Mouse (Mus musculus) kidney, adult 18-20 months (tissue): ENCODE results near the gene Micall2.
"Not testable (repeated sequence)": the region's sequence is repeated elsewhere in the genome, so short reads cannot be mapped to it uniquely, and the experiment has no call there.

Experiments
- DNase-seq: peaks from one replicate; pipeline ENCODE4 v3.0.0; 2021

Gene Micall2

DNA sequence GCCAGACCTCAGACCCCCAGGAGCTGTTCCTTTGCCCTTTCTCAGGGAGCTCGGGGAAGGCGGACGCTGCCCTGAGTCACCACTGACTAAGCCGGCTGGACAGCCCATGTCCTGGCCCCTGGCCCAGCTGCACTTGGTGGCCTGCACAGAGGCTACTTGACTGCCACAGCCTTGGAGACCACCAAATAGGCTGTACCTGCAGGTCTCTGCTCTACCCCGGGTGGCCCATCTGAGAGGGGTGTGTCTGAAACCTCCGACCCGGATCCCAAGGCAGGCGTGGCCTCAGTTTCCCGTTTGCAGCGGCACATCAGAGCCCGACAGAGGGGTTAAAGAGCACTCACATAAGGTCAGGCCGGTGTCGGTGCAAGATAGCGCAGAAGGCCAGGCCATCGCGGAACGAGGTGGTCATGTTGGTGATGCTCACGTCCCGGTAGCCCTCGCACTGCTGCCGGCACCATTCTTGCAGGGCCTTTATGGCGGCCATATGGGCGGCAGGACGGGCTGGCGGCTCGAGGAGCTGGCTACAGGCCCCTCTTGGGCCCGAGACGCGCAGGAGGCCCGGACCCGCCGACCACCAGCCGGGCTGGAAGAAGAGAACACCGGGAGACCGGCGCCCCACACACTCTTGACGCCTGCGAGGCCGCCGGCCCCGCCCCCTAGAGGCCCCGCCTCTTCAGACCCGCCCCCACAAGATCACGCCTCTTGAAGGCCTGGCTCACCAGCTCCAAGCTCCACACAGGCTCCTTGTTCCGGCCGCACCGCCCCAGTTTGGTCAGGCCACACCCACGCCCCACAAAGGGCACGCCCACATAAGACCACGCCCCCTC lies at the start of gene Micall2:
TSS of gene Micall2 (minus strand) at position 660 of the 827 bp plus-strand sequence.
- DNase-seq, result peak; percentile 97

DNA sequence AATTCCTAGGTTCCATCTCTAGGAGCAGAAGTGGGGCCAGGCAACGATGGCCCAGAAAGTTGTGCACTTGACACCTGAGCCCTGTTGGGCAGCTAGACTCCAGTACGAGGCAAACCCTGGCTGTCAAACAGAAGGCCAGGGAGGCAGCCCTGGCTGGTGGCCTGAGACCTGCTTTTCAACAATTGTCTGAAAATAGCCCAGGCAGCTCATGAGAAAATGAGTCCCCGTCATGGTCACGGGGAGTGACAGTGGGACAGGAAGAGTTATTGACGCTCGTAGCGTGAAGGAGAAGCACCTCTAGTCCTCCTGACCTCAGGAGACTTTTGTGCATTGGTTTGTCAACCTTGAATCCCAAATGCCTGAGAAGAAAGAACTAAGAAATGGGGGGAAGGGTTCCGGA lies 45.3 kb upstream of the Micall2 start:
- no peak for DNase-seq

DNA sequence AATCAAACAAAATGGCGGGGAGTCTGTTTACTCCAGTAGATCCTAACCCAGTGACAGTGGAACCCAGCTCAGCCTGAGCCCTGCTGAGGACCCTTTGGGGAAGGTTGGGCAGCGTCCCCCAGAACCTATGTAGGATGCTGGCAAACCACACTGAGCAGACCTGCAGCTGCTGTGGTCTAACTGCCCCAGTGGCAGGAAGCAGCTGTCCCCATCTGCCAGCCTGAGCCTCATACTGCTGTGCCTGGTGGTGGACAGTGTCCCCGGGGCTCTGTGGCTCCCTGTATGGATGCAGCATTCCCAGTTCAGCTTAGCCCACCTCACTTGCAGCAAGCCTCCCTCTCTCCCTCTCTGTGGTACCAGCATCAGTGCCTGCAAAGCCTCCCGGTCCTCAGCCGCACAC lies 40.8 kb upstream of the Micall2 start:
- no peak for DNase-seq

DNA sequence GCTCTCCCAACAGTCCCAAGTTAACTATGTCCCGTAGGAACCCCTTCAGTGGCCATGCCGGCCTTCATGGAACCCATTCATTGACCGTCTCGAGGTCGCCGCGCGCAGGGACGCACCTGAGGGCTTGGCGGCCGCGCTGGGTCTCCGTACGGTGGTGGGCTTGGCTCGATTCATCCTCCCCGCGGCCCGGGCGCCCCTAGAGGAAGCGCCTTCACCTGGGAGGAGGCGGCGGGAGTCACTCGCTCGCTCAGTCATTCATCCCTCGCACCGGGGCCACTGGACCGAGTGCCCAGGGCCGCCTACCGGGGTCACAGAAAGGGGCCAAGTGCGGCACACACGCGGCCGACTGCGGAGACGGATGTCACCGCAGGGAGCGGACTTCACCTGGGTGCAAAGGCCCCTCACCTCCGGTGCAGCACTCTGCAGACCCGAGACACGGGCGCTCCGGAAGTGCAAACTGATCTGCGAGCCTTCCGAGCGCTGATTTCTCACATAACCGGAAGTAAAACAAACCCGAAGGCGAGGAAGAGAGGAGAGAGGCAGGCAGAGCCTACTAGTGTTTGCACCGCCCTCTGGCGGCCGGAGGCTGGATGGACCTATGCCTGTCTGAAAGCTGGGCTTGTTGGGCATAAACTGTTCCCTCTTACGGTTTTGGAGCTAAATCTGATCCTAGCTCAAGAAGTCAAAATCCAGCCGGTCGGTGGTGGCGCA lies 39.2 kb upstream of the Micall2 start, which contains the start of gene Ints1:
TSS of gene Ints1 (minus strand) at position 459 of the 711 bp plus-strand sequence.
- DNase-seq, result peak; percentile 96

DNA sequence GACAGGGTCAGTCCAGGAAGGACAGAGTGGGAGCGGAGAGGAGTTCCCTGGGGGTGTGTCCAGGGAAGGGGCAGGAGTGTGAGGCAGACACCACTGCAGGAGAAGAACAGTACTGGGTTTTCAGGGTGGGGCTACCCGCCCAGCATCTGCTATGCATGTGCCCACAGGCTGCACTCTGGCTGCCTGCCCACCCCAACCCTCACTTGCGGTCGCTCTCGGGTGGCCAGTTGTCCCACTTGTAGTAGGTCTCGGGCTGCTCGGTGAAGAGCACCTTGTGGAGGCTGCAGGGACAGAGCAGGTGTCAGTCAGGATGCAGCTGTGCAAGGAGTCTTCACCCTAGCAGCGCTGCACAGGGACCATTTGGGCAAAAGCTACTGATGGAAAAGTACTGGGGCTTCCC lies 32.1 kb upstream of the Micall2 start:
- DNase-seq, result no peak

DNA sequence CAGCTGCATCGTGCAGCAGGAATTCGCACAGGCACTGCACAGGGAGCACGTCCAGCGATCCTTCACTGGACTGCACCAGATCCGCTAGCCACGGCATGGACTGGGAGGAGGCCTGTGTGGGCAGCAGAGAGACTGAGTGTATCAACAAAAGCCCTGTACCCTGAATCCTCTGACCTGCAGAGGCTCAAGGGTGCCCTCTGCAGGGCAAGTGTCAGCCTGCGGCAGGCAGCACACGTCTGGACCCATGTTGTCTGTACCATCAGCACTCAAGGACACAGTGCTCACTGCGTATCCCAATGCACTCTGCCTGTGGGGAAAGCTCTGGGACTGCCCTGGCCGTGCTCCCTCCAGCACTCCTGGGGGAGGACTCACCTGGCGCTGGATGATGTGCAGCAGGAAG lies 28.2 kb upstream of the Micall2 start:
- DNase-seq, result peak; percentile 28

DNA sequence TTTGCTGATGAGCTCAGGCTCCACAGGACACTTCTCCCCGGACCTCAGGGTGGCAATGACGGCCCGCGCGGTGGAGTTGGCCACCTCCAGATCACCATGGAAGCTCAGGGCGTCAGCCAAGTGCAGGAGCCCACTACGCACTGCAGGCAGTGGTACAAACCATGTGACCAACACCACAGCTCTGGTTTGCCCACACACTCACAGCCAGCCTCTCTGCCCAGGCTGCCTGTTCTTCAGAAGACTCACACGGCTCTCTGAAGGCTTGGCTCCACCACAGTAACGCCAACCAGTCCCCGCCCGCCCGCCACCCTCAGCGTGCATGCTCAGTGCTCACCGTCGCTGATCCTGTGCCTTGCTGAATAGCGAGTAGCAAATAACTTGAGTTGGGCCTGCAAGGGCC lies 22.0 kb upstream of the Micall2 start:
- no peak for DNase-seq

DNA sequence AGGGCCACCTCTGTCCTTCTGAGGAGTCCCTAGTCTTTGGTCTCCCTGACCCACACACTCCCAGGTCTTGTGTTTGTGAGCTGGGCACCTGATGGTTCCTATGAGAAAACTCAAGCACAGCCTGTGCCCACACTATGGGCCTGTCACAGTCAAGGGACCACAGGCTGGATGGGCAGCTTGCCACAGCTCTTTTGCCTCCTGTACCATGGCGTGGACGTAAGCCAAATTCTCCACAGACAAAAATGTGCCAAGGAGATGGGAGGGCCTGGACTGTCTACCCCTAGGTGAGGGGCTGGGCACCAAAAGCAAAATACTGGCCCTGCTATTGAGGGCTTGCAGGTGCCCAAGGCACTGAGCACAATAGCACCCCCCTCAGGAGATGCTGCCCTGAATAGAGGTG lies 20.4 kb upstream of the Micall2 start:
- DNase-seq, result no peak

DNA sequence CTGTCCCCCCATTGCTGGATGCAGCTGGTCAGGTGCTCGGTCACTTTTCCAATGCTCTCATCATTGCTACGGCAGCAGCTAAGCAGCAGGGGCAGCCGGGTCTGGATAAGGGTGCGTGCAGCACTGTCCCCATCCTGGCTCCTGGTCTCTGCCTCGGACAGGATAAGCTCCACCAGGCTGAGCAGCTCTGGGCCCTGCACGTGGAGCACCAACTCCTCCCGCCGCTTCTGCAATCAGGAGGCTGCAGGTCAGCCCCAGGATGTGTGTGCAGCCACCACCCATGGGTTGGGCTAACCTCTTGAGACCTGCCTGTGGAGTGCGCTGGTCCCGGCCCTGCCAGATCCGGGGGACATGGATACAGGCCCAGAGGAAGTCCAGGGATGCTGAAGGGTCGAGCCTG lies 20.0 kb upstream of the Micall2 start:
- no peak for DNase-seq

DNA sequence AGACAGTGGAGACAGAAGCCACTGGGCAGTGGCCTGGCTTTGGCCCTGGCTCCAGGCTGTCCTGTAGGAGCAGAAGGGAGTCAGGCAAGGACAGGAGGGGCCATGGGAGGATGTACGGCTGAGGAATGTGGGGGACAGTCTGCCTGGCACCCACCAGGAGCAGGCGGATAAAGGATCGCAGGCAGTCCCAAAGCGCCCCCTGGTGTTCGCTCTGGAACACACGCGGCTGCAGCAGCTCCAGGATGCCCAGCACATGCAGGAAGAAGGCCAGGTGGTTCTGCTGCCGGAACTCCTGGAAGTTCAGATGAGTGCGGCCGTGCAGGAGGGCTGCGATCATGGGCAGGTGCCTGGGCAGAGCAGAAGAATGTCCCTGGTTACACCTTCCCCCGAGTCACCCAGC lies 18.6 kb upstream of the Micall2 start:
- DNase-seq, result peak; percentile 61

DNA sequence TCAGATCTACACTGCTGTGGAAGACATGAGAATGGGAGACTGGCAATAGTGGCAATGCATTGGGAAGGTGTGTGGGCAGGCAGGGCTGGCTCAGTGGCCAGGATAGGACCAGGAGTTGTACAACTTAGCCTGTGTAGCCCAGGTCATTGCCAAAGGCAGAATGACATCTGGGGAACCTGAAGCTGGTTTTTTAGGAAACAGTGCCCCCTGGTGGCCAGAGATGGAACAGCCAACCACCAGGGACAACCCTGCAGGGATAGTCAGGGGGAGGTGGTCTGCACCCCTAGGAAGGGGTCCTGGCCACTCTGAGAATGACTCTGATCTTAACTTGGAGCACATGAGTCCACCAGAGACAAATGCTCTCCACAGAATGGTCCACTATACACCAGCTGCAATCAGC lies 14.4 kb upstream of the Micall2 start:
- peak; percentile 75 for DNase-seq

DNA sequence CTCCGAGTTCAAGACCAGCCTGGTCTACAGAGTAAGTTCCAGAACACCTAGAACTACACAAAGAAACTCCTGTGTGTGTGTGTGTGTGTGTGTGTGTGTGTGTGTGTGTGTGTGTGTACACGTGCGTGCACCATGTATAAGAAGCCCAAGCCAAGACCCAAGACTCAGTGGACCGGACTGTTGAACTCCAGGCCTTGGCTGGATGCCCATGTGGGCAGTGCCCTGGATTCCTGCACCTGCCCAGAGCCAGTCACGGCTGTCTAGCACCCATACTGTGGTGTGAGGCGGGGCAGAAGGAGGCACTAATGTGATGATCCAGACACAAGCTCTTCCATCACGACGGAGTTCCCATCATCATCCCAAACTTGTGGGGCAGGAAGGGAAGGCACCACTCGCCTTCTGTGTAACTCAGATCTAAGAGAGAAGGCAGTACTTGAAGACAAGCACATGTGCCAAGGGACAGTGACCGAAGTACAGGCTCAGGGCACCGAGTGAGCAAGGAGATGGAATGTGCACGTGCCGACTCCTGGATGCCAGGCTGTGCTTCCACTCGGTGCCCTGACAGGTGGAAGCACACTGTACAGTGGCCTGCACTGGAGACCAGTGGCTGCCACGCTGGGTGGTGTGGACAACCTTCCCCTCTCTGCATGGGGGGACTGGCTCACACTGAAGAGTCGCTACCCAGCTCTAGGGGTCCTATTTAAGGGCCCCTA lies 13.4 kb upstream of the Micall2 start:
- DNase-seq, result peak; percentile 86

DNA sequence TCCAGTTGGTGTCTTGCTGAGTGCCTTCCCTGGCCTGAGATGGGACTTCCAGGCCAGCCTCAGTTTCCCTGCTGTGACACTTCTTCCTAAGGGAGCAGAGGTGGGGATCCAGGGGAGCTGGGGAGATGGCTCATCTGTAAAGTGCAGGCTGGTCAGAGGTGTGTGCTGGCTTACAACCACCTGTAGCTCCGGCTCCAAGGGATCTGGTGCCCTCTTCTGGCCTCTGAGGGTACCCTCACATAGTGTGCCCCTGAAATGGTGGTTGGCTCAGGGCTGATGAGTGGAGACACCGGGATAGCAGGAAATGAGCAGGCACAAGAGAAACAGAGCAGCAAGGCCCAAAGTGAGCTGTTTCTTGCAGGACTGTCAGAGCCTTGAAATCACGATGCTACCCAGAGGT lies 9.6 kb upstream of the Micall2 start:
- DNase-seq, result peak; percentile 78

DNA sequence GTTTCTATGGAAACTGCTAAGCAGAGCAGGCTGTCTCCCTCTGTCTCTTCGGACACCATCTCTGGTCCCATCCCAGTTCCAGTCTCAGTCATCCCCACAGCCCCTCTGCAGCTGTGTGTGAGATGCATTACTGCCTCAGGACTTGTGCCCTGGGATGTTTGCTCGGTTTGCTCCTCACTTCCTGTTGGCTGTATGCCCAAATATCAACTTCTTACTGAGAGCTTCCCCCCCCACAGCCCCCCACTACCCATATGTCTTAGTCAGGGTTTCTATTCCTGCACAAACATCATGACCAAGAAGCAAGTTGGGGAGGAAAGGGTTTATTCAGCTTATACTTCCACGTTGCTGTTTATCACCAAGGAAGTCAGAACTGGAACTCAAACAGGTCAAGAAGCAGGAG lies 6.5 kb upstream of the Micall2 start:
- not testable (repeated sequence) for DNase-seq

DNA sequence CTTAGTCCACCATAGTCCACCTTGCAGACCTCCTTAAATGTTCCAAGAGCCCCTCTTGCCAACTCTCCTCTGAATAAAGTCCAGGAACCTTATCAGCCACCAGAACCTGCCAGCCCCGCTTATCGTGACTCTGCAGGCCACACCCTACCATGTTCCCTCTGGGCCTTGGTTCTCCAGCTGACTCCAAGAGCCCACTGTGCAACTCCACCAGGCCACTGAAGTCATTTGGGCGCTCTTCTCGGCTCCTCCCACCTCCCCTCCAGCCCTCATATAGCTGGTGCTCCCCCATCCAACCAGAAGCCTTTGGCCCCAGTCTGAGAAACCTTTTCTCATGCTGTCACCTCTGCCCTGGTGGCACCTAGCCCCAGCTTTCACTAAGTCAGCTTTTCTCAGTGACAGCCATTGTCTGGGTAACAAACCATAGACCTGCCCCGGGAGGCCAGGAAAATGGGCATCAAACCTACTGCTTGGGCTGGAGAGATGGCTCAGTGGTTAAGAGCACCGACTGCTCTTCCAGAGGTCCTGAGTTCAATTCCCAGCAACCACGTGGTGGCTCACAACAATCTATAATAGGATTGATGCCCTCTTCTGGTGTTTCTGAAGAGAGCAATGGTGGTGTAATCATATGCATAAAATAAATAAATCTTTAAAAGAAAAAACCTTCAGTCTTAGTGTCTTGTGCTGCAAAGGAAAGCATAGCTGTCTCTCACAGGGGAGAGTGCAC lies 2.6 kb upstream of the Micall2 start:
- no peak for DNase-seq

DNA sequence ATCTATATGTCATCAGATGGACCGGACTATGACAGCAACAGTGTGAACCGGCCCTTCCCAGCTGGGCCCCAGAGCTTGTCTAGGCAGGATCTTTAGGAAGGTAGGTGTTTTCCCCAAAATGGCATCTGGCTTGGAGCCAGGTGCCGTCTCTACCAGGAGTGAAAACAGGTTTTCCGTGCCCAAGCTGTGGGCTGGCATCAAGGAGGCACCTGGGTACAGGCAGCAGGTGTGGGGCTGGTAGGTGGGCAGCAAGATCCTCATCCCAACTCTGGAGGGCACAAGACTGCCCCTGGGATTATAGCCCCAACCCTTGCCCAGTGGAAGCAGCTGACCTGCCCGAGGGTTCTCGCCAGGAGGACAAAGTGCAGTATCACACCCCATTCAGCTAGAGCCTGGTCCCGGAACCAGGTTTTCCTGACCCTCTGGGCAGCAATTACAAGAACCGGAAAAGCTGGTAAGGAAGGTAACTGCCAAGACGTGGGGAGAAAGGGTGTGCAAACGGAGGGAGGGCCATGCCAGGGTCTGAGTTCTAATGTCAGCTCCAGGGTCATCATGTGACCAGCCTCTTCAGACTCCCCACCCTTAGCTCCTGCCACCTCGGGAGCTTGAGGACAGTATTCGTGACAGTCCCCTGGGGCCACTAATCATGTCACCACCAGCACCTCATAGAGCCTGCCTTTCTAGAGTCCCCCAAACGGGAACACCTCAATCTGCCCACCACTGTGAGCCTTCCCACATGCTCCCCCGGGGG lies 1.9 kb upstream of the Micall2 start:
- peak; percentile 73 for DNase-seq

DNA sequence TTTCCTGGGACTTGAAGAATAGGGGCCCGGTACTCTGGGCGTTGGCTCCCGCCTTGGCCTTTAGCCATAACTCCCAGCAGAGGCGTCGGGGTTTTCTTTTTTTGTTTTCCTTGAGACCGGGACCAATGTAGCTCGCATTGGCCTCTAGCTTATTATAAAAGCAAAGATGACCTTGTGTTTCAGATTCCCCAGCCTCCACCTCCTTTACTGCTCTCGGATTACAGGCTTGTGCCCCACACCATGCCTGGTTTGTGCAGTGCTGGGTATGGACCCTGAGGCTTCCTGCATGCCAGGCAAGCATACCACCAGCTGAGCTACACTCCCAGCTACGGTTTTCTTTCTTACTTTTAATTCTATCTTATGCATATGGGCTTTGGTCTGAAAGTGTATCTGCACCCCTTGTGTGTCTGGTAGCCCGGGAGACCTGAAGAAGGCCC lies 386 bp upstream of the Micall2 start:
- DNase-seq, result no peak

DNA sequence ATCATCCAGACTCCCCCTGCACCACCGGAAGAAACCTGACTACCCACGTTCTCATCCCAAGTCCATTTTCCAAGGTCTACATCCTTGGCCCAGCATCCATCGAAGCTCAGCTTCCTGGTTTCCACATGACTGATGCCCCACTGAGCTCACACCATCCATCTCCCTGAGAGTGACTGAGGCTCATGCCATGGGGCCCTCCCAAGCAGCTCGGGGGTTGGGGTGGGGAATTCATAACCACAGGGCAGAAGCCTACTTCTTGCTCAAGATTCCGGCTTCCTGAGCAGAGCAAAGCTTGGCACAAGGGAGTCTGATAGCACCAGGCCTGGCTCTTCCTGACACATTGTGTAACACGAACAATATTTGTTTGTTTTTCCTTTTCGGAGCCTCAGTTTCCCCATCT lies 1.4 kb downstream of the Micall2 start:
- DNase-seq, result no peak

DNA sequence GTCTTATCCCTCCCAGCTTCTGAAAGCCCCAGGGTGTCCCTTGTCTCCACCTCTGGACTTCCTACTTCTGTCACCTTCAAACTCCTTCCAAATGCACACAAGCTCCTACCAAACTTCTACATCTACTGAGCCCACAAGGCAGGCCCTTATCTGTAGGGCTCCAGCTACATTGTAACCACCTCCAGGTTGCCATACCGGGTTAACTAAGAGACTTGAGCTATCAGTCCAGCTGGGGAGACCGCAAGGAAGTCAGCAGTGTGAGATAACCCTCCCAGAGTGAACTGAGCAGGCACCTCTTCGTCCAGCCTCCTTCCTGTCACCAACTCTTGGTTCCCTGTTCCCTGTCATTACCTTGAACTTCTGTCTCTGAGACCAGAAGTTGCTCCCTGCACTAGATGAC lies 2.1 kb downstream of the Micall2 start:
- DNase-seq, result no peak

DNA sequence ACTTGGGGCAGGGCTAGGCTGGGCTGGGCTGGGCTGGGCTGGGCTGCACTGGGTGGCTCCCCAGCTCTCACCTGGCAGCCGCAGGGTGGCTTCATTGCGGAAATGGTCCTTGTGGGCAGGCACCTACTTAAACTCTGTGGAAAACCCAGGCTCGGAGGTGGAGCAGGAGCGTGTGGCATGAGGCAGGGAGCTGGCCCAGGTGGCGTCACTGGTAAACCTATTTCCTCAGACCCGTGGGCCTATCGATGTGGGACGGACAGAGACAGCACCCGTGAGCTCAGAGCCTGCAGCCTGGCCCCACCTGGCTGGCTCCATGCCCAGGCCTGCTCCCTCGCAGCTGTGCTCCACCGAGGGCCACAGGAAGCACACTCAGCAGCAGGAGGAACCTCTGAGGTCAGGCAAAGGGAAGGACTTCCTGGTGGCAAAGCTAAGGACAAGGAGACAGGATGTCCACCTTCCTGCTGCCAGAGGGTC lies 3.5 kb downstream of the Micall2 start:
- DNase-seq, result peak; percentile 63

DNA sequence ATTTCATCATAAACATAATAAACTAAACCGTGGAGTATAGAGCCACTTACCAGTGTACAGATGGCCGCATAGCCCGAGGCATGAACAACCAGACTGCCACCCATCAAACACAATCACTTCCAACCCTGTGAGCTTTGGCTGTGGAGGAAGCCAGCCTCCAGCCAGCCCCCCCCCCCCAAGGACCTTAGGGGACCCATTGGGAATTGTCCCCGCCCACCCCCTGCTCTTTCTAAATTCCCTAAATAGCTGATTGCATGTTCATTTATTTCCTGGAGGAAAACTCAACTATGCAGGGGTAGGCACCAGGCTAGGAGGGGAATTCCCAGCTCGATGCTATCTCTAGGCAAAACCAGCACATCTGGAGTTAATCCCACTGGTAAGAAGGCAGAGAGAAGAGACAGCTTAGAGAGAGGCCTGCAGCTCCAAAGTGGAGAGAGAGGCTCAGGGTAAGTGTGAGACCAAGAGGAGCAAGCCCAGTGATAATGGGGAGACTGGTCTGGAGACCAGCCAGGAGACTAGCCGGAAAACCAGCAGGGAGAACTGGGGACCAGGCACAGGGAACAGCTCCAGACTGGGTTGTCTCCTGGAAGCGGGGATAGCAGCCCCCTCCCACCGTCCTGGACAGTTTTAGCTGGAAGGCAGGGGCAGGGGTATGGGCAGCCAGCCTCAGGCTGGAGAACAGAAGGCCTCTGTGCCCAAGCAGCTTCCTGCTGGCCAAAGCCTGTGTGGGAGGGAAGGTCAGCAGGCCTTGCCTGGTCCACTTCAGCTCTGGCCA lies 5.2 kb downstream of the Micall2 start:
- no peak for DNase-seq
